Mouse (Mus musculus) stomach, postnatal 0 days (tissue): ENCODE results near the gene Mrfap1. TPM values are rescaled to one million over a fixed set of nuclear protein-coding genes. Genes with fewer than 3 reads are reported as not detected.

Experiments
- ATAC-seq: fragments of 200-750 bp; cut with Nextera tagmentation; 2 replicates; pipeline ENCODE4 v1.8.0; 2017; ENCODE audit not compliant: low FRiP score, low TSS enrichment
- DNase-seq: peaks from one replicate; pipeline ENCODE4 v3.0.0-alpha.2; 2016; ENCODE audit warnings: low spot score
- H3K27ac ChIP-seq: fragments of 300-500 bp; sonication (generic); replicated peaks from 2 replicates; pipeline ENCODE4 v1.5.1; 2014; ENCODE audit warnings: mild to moderate bottlenecking, control low read depth
- H3K27me3 ChIP-seq: fragments of 300-500 bp; sonication (generic); 2 replicates; pipeline ENCODE4 v1.6.1; 2014; ENCODE audit warnings: low read length; ENCODE audit not compliant: control insufficient read depth, insufficient read depth
- H3K36me3 ChIP-seq: fragments of 300-500 bp; sonication (generic); 2 replicates; pipeline ENCODE4 v1.6.1; 2014; ENCODE audit warnings: low read length, mixed read lengths; ENCODE audit not compliant: control insufficient read depth, insufficient read depth
- H3K4me1 ChIP-seq: fragments of 300-500 bp; sonication (generic); replicated peaks from 2 replicates; pipeline ENCODE4 v1.6.1; 2014; ENCODE audit warnings: antibody characterized with exemption; ENCODE audit not compliant: control insufficient read depth, insufficient read depth
- H3K4me2 ChIP-seq: fragments of 300-500 bp; sonication (generic); replicated peaks from 2 replicates; pipeline ENCODE4 v1.6.1; 2014; ENCODE audit warnings: low read depth, mild to moderate bottlenecking, control low read depth, moderate library complexity
- H3K4me3 ChIP-seq: fragments of 300-500 bp; sonication (generic); 2 replicates; pipeline ENCODE4 v1.5.1; 2014; ENCODE audit warnings: low read depth, low read length, control low read depth
- H3K9ac ChIP-seq: fragments of 300-500 bp; sonication (generic); 2 replicates; pipeline ENCODE4 v1.6.1; 2014; ENCODE audit warnings: mild to moderate bottlenecking, low read length, control low read depth, mixed read lengths
- H3K9me3 ChIP-seq: fragments of 300-500 bp; sonication (generic); 2 replicates; pipeline ENCODE4 v1.6.1; 2016; ENCODE audit warnings: low read length; ENCODE audit not compliant: control insufficient read depth
- CTCF ChIP-seq: IDR thresholded peaks from 2 replicates; pipeline ENCODE4 v1.5.1; 2016; ENCODE audit warnings: antibody characterized with exemption, low read depth, mild to moderate bottlenecking, moderate library complexity
- EP300 ChIP-seq: optimal IDR thresholded peaks from 2 replicates; pipeline ENCODE3; 2016; ENCODE audit warnings: antibody characterized with exemption
- WGBS: fragments of 180-500 bp; shearing (Covaris S2); extraction: QIAGEN DNeasy Blood & Tissue Kit; methylation state at CpG from one replicate; pipeline ENCODE4 v1.1.7; 2014; 5-methylcytosine and 5-hydroxymethylcytosine counted together
- polyA plus RNA-seq: library from polyadenylated mRNA; unstranded; fragments of >200 nt; fragmentation: Nextera tagmentation; extraction: Ambion mirVana; gene quantifications from 2 replicates; pipeline ENCODE4 v1.2.1, GENCODE M21; 2015

Mrfap1 gene
- polyA plus RNA-seq, 1 experiment from 2014 or later, result 322 TPM

DNA sequence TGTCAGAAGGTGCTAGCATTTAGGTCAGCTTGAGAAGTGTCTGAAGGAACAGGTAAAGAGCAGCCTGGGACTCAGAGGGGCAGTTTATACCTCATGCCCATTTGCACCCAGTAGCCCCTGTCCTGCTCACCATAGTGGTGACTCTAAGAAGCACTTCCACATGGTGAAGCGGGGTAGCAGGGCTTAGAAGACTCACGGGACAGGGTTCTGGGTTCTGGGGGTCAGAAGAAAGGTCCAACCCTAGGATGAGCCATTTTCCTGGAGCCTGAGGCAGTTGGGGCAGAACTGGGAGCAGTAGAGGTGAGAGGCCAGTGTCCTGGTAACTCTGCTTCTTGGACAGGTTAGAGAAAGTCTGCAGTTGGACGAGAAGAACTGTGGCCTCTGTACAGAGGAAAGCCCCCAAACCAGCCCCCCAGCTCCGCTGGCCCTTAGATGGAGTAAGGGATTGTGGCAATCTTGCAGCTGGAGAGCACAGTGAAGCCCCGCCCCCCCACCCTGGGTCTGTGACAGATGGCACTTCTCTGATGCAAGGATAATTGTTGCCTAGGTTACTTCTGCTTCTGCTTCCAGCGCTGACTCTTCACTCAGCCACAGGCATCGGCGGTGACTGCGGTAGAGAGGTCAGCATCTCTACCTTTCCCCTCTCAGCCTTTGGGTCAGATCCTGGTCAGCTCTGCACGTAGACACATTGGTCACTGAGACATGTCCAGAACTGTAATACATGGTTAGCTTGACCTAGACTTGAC lies 29.4 kb downstream of the Mrfap1 start:
- TF ChIP-seq EP300 (no peak), CTCF (no peak)
- H3K4me3 ChIP-seq, result no peak overlapping the region
- no peaks in the 10 kb centered on the region for H3K9me3 ChIP-seq
- H3K4me2 ChIP-seq, result no peak overlapping the region
- H3K27ac ChIP-seq, result no peak overlapping the region
- no peak overlapping the region for H3K9ac ChIP-seq
- WGBS, result 30% methylated on average over 10 of the region's 10 CpGs
- no peaks in the 10 kb centered on the region for H3K36me3 ChIP-seq
- no peak for ATAC-seq
- DNase-seq, result no peak
- H3K27me3 ChIP-seq, result no peaks in the 10 kb centered on the region
- no peaks in the 10 kb centered on the region for H3K4me1 ChIP-seq

DNA sequence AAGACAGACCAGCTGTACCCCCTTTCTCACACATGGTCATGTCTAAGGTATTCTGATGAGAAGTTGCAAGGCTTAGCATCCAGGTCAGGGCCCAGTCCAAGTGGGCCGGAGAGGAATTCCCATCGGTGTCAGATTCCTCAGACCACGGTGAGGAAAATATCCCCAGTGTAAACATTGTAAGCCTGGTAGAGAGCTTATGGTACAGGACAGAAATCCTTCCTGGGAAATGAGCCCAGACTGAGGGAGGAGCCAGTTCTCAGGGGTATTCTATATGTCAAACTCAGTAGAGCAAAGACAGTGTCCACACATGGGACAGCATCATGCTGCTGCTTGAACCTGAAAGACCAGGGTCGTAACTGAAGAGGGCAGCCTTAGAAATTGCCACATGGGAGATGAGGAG lies 36.7 kb downstream of the Mrfap1 start:
- H3K36me3 ChIP-seq, result no peaks in the 10 kb centered on the region
- WGBS, result 28% methylated on average over 4 of the region's 4 CpGs
- H3K27me3 ChIP-seq, result no peaks in the 10 kb centered on the region
- TF ChIP-seq CTCF (no peak), EP300 (no peak)
- no peak for DNase-seq
- no peak for ATAC-seq
- no peaks in the 10 kb centered on the region for H3K4me1 ChIP-seq
- H3K27ac ChIP-seq, result no peak overlapping the region
- H3K9ac ChIP-seq, result no peak overlapping the region
- no peak overlapping the region for H3K4me3 ChIP-seq
- no peak overlapping the region for H3K4me2 ChIP-seq
- no peaks in the 10 kb centered on the region for H3K9me3 ChIP-seq

- H3K9ac ChIP-seq, result no peak overlapping the region
- H3K4me2 ChIP-seq, result no peak overlapping the region
- no peaks in the 10 kb centered on the region for H3K27me3 ChIP-seq
- ATAC-seq (no peak), DNase-seq (no peak)
- no peaks in the 10 kb centered on the region for H3K9me3 ChIP-seq
- no peaks in the 10 kb centered on the region for H3K36me3 ChIP-seq
- TF ChIP-seq CTCF (peak; percentile 65), EP300 (no peak)
- no peak overlapping the region for H3K4me3 ChIP-seq
- WGBS, result 68% methylated on average over 5 of the region's 5 CpGs
- no peak overlapping the region for H3K27ac ChIP-seq
- no peaks in the 10 kb centered on the region for H3K4me1 ChIP-seq
Measured at GRCm38 (mm10) chr5:36757033-36757432, 39.5 kb downstream of the Mrfap1 start.

DNA sequence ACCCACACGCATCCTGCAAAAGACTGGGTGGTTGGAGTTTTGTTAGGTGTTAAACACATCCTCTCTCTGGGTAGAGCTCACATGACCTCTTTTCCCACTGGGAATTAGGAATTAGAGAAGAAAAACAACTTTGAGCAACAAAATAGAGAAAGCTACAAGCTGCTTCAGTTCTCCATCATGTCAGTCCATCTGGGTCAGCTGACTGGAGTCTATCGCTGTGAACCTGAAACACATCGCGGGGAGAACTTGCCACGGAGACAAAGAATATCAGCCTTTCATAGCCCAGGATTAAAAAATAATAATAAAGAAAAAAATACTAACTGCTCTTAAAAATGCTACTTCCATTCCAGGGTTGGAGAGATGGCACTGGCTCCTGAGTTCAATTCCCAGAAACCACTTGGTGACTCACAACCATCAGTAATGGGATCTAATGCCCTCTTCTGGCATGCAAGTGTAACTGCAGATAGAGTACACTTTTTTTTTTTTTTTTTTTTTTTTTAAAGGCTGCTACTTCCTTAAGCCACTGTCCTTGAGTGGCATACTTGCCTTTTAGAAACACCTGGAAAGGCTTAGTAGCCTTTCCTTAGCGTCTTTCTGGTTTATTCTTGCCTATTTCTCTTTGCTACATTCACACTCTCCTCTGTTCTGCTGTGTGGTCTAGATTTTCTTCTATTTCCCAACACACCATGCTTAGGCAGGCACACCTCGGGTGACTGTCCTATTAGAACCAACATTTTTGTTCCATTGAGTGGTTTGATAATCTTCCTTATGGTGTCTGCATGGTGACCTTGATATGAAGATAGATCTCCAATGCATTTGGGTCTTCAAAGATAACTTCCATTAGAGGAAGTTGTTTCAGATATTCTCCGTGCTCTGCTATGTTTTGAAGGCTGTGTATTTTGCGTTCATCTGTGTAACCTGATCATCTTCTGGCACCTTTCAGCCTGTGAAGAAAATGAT lies 46.2 kb downstream of the Mrfap1 start:
- no peaks in the 10 kb centered on the region for H3K4me1 ChIP-seq
- H3K4me2 ChIP-seq, result no peak overlapping the region
- no peaks in the 10 kb centered on the region; the same call in 1 of the 2 replicates for H3K36me3 ChIP-seq
- no peaks in the 10 kb centered on the region for H3K9me3 ChIP-seq
- WGBS, result 72% methylated on average over 9 of the region's 9 CpGs
- no peak for ATAC-seq
- no peak for DNase-seq
- H3K9ac ChIP-seq, result no peak overlapping the region
- no peak overlapping the region for H3K27ac ChIP-seq
- no peak overlapping the region for H3K4me3 ChIP-seq
- TF ChIP-seq EP300, result no peak
- peak; percentile 65 for TF ChIP-seq CTCF
- no peaks in the 10 kb centered on the region for H3K27me3 ChIP-seq

DNA sequence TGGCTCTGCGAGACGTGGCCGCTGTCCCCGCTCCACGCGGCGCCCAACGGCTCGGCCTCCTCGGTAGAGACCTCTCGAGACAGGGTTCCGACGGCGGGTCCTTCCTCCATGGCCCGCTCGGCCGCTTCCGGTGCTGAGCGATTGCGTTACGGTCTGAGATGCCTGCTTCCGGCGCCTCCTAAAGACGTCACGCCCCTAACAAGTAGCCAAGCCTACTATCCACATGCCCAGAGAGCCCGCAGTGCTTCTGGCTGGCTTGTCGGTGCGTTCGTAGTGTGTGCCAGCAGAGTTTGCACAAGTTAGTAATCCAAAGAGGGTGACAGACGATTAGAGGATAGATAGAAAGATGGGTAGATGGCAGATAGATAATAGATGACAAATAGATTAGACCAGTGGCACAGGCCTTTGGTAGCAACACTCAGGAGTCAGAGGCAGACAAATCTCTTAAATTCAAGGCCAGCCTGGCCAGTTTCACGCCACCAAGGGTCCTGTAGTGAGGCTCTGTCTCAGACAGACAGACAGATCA lies 48.0 kb downstream of the Mrfap1 start, which contains the start of gene Bloc1s4:
Gene Bloc1s4, minus strand, starts transcription at position 115 of the 526 bp plus-strand sequence.
- no peak for TF ChIP-seq CTCF
- TF ChIP-seq EP300, result no peak
- WGBS, result 4% methylated on average over 30 of the region's 31 CpGs

More for the DNA sequence above, 48.0 kb downstream of the Mrfap1 start, which contains the start of gene Bloc1s4:
- ATAC-seq, result peak; percentile 93
- DNase-seq, result peak; percentile 91
- no peaks in the 10 kb centered on the region for H3K27me3 ChIP-seq
- peak within 1 kb of the TSS; percentile 98 for H3K4me2 ChIP-seq
- peak within 1 kb of the TSS; percentile 61; the same call in 1 of the 2 replicates for H3K27ac ChIP-seq
- H3K4me1 ChIP-seq, result no peaks in the 10 kb centered on the region
- H3K4me3 ChIP-seq, result peak within 1 kb of the TSS; percentile 99
- H3K9ac ChIP-seq, result peak within 1 kb of the TSS; percentile 92
- H3K36me3 ChIP-seq, result no peaks in the 10 kb centered on the region; the same call in 1 of the 2 replicates
- H3K9me3 ChIP-seq, result no peaks in the 10 kb centered on the region
